Mouse (Mus musculus): ENCODE measurements around the gene Uba7. TPM values are rescaled to one million over a fixed set of nuclear protein-coding genes. Genes with fewer than 3 reads are reported as not detected.

Uba7 gene
- polyA plus RNA-seq, 1 experiment from 2014 or later: 24.1 TPM

DNA sequence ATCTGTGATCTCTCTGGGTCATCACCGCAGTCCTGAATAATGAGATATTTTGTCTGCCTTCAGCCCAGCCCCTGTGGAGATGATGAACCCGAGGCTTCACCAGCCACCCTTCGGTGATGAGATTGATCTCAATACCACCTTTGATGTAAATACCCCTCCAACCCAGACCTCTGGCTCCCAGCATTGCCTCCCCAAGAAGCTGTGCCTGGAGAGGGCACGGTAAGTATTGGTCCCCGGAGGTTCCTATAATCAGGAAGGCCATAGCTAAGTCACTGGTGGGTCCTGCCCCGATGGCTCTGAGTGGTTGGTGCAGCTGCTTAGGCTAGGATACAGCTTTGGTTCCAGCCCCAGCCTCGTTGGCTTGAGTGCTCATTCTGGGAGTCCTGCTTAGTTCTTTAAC, 6.8 kb upstream of the Uba7 start:
- 87% methylated on average over 7 of the region's 7 CpGs for WGBS
- Histone ChIP-seq H3K27ac (ENCODE audit: low read length) (no peak overlapping the region), H3K4me1 (ENCODE audit: control insufficient read depth, insufficient read depth, low read length) (peaks cover 2% of the 10 kb centered on the region; the same call in 1 of the 2 replicates), H3K4me3 (ENCODE audit: low read length) (no peak overlapping the region), H3K9me3 (replicated peaks; ENCODE audit: control insufficient read depth, low read length) (no peaks in the 10 kb centered on the region), H3K4me2 (ENCODE audit: low read depth, low read length) (no peak overlapping the region), H3K9ac (ENCODE audit: low read length) (no peak overlapping the region), H3K27me3 (ENCODE audit: control insufficient read depth, insufficient read depth, low read length) (no peaks in the 10 kb centered on the region), H3K36me3 (ENCODE audit: control insufficient read depth, insufficient read depth) (no peaks in the 10 kb centered on the region)
- ATAC-seq (replicated peaks; ENCODE audit: extremely low read depth, insufficient read depth, low FRiP score): no peak

GRCm38 (mm10) chr9:107970311-107970710, 5.0 kb upstream of the Uba7 start:
- H3K4me1 ChIP-seq (ENCODE audit: control insufficient read depth, insufficient read depth, low read length): peaks cover 14% of the 10 kb centered on the region
- no peak overlapping the region for H3K4me3 ChIP-seq (ENCODE audit: low read length)
- H3K27ac ChIP-seq (ENCODE audit: low read length): no peak overlapping the region
- WGBS: 72% methylated on average over 5 of the region's 5 CpGs
- no peaks in the 10 kb centered on the region for H3K36me3 ChIP-seq (ENCODE audit: control insufficient read depth, insufficient read depth)
- no peaks in the 10 kb centered on the region for H3K27me3 ChIP-seq (ENCODE audit: control insufficient read depth, insufficient read depth, low read length)
- no peak for ATAC-seq (replicated peaks; ENCODE audit: extremely low read depth, insufficient read depth, low FRiP score)
- no peak overlapping the region for H3K9ac ChIP-seq (ENCODE audit: low read length)
- no peak overlapping the region for H3K4me2 ChIP-seq (ENCODE audit: low read depth, low read length)
- no peaks in the 10 kb centered on the region for H3K9me3 ChIP-seq (replicated peaks; ENCODE audit: control insufficient read depth, low read length)

DNA sequence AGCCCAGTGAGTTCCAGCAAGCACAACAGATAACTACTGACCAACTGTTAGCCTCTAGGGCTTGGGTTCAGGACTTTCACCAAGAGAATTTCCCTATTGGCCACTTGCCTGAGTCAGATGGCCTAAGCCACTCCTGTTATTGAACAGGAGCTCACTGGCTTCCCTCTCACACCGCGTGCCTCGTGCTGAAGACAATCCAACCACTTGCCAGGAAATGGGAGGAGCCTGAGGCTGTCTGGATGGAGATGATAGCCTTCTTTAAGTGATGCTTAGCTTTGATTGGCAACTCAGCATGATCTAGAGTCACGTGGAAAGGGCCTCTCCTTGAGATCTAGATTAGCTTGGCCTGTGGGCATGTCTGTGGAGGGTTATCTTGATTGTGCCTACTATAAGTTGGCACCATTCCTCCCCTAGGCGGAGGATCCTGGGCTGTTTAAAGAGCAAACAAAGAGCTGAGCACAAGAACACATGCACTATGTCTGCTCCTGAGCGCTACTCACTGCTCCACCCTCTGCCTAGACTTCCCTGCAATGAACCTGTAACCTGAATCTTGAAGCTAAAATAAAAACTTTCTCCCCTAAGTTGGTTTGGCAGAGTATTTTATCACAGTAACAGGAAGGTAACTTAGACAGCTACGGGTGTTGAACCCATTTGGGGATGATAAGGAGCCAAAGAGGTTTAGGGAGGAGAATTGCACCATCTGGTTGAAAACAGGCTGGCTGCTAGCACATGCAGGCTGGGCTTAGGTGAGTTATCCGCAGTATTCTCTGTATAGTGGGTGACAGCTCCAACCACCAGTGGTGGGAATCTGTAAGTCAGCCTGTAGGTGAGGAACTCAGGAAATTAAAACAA, 3.4 kb upstream of the Uba7 start:
- H3K27me3 ChIP-seq (ENCODE audit: control insufficient read depth, insufficient read depth, low read length): no peaks in the 10 kb centered on the region
- 54% methylated on average over 8 of the region's 8 CpGs for WGBS
- no peak overlapping the region for H3K9ac ChIP-seq (ENCODE audit: low read length)
- no peak for ATAC-seq (replicated peaks; ENCODE audit: extremely low read depth, insufficient read depth, low FRiP score)
- H3K9me3 ChIP-seq (replicated peaks; ENCODE audit: control insufficient read depth, low read length): no peaks in the 10 kb centered on the region
- H3K27ac ChIP-seq (ENCODE audit: low read length): peak overlapping the region; percentile 34; the same call in 1 of the 2 replicates
- peaks cover 24% of the 10 kb centered on the region for H3K4me1 ChIP-seq (ENCODE audit: control insufficient read depth, insufficient read depth, low read length)
- no peak overlapping the region for H3K4me2 ChIP-seq (ENCODE audit: low read depth, low read length)
- H3K4me3 ChIP-seq (ENCODE audit: low read length): no peak overlapping the region
- no peaks in the 10 kb centered on the region for H3K36me3 ChIP-seq (ENCODE audit: control insufficient read depth, insufficient read depth)

DNA sequence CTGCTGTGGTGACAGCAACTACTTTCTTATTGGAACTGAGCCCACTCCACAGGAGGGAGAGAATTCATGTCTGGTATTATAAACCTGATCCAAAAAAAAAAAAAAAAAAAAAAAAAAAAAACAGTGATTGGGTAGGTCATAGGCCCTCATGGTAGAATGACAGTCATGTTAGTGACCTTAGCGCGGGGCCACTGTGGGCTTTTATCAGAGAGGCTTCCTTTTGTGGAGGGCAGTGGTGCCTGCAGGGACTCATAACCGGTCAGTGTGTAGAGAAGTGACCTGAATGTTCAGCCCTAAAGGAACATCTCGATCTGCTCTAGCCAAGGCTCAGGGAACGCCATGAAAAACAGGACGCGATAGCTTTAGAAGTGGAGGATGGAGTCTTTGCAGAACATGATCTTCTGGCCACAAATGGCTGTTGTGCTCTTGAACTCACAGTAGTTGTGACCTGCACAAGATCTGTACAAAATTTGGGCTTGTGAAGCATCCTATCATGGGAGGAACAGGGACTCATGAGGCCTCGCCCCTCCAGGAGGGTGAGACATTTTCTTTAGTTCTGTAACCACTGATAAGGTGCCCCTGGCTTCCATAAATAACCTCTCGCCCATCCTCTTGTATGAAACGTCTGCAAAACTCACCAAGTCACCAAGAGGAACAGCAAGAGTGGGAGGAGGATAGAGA, 674 bp upstream of the Uba7 start:
- Histone ChIP-seq H3K4me2 (ENCODE audit: low read depth, low read length) (peak overlapping the region; percentile 77), H3K4me3 (ENCODE audit: low read length) (no peak overlapping the region), H3K36me3 (ENCODE audit: control insufficient read depth, insufficient read depth) (peaks cover 2% of the 10 kb centered on the region; the same call in 1 of the 2 replicates), H3K9ac (ENCODE audit: low read length) (peak overlapping the region; percentile 72; the same call in 1 of the 2 replicates), H3K9me3 (replicated peaks; ENCODE audit: control insufficient read depth, low read length) (no peaks in the 10 kb centered on the region), H3K4me1 (ENCODE audit: control insufficient read depth, insufficient read depth, low read length) (peaks cover 24% of the 10 kb centered on the region), H3K27ac (ENCODE audit: low read length) (peak overlapping the region; percentile 94), H3K27me3 (ENCODE audit: control insufficient read depth, insufficient read depth, low read length) (no peaks in the 10 kb centered on the region)
- no peak for ATAC-seq (replicated peaks; ENCODE audit: extremely low read depth, insufficient read depth, low FRiP score)
- WGBS: 41% methylated on average over 10 of the region's 10 CpGs

DNA sequence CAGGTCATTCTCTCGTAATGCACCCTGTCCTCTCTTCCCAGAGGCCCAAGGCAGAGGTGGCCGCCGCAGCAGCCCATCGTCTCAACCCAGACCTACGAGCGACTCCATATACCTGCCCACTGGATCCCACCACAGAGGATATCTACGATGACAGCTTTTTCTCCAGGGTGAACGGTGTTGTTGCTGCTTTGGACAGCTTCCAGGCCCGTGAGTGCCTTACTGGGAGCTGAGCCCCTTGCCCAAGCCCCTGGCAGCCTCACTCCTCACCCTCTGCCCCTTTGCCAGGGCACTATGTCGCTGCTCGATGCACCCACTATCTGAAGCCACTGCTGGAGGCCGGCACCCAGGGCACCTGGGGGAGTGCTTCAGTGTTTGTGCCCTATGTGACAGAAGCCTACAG, 3.5 kb downstream of the Uba7 start:
- H3K27me3 ChIP-seq (ENCODE audit: control insufficient read depth, insufficient read depth, low read length): no peaks in the 10 kb centered on the region
- H3K36me3 ChIP-seq (ENCODE audit: control insufficient read depth, insufficient read depth): peaks cover 5% of the 10 kb centered on the region; the same call in 1 of the 2 replicates
- 88% methylated on average over 12 of the region's 12 CpGs for WGBS
- peaks cover 55% of the 10 kb centered on the region for H3K4me1 ChIP-seq (ENCODE audit: control insufficient read depth, insufficient read depth, low read length)
- ATAC-seq (replicated peaks; ENCODE audit: extremely low read depth, insufficient read depth, low FRiP score): no peak
- no peak overlapping the region for H3K27ac ChIP-seq (ENCODE audit: low read length)
- no peak overlapping the region for H3K4me3 ChIP-seq (ENCODE audit: low read length)
- no peak overlapping the region for H3K9ac ChIP-seq (ENCODE audit: low read length)
- no peak overlapping the region for H3K4me2 ChIP-seq (ENCODE audit: low read depth, low read length)
- H3K9me3 ChIP-seq (replicated peaks; ENCODE audit: control insufficient read depth, low read length): no peaks in the 10 kb centered on the region

GRCm38 (mm10) chr9:107981684-107982605, 6.6 kb downstream of the Uba7 start:
- Histone ChIP-seq H3K36me3 (ENCODE audit: control insufficient read depth, insufficient read depth) (peaks cover 5% of the 10 kb centered on the region; the same call in 1 of the 2 replicates), H3K27ac (ENCODE audit: low read length) (peak overlapping the region; percentile 99), H3K27me3 (ENCODE audit: control insufficient read depth, insufficient read depth, low read length) (no peaks in the 10 kb centered on the region), H3K9me3 (replicated peaks; ENCODE audit: control insufficient read depth, low read length) (no peaks in the 10 kb centered on the region), H3K4me3 (ENCODE audit: low read length) (peak overlapping the region; percentile 83), H3K4me2 (ENCODE audit: low read depth, low read length) (peak overlapping the region; percentile 88), H3K4me1 (ENCODE audit: control insufficient read depth, insufficient read depth, low read length) (peaks cover 49% of the 10 kb centered on the region), H3K9ac (ENCODE audit: low read length) (peak overlapping the region; percentile 81)
- WGBS: 43% methylated on average over 7 of the region's 7 CpGs
- ATAC-seq (replicated peaks; ENCODE audit: extremely low read depth, insufficient read depth, low FRiP score): 0 out of 2 replicates have a peak, but pooled peaks have one; percentile 2

GRCm38 (mm10) chr9:107982681-107983346, 7.5 kb downstream of the Uba7 start, which contains the start of gene Gm20661:
Gene Gm20661, plus strand, starts transcription at chr9:107983058.
- H3K27ac ChIP-seq (ENCODE audit: low read length): peak within 1 kb of the TSS; percentile 99
- peaks cover 5% of the 10 kb centered on the region; the same call in 1 of the 2 replicates for H3K36me3 ChIP-seq (ENCODE audit: control insufficient read depth, insufficient read depth)
- peak within 1 kb of the TSS; percentile 83 for H3K4me3 ChIP-seq (ENCODE audit: low read length)
- no peaks in the 10 kb centered on the region for H3K27me3 ChIP-seq (ENCODE audit: control insufficient read depth, insufficient read depth, low read length)
- ATAC-seq (replicated peaks; ENCODE audit: extremely low read depth, insufficient read depth, low FRiP score): peak; percentile 76
- peaks cover 49% of the 10 kb centered on the region for H3K4me1 ChIP-seq (ENCODE audit: control insufficient read depth, insufficient read depth, low read length)
- 8% methylated on average over 14 of the region's 14 CpGs for WGBS
- H3K9ac ChIP-seq (ENCODE audit: low read length): peak within 1 kb of the TSS; percentile 81
- no peaks in the 10 kb centered on the region for H3K9me3 ChIP-seq (replicated peaks; ENCODE audit: control insufficient read depth, low read length)
- H3K4me2 ChIP-seq (ENCODE audit: low read depth, low read length): peak within 1 kb of the TSS; percentile 88

DNA sequence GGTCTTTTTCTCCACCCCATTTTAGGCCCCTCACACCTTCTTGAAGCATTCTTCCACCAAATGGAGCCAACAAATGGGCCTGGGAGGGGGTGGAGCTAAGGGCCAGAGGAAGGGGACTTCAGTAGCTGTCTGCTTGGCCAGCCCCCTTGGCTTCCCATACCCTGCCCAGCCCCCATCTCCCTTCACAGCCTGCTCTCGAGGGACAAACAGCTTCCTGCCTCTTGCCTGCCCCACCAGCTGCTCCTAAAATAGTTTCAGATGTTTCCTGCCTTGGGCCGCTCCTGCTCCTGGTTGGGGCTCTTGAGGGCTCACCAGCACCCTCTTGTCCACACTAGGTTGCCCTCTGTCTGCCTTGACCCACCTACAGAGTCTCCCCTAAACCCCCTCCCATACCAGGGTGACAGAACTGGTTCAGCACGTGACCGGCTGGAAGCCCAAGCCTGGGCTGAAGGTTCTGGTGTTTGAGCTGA, 8.2 kb downstream of the Uba7 start:
- peaks cover 5% of the 10 kb centered on the region; the same call in 1 of the 2 replicates for H3K36me3 ChIP-seq (ENCODE audit: control insufficient read depth, insufficient read depth)
- no peaks in the 10 kb centered on the region for H3K27me3 ChIP-seq (ENCODE audit: control insufficient read depth, insufficient read depth, low read length)
- H3K9me3 ChIP-seq (replicated peaks; ENCODE audit: control insufficient read depth, low read length): no peaks in the 10 kb centered on the region
- ATAC-seq (replicated peaks; ENCODE audit: extremely low read depth, insufficient read depth, low FRiP score): peak; percentile 53
- 5% methylated on average over 4 of the region's 4 CpGs for WGBS
- peaks cover 49% of the 10 kb centered on the region for H3K4me1 ChIP-seq (ENCODE audit: control insufficient read depth, insufficient read depth, low read length)
- H3K27ac ChIP-seq (ENCODE audit: low read length): peak overlapping the region; percentile 99
- H3K4me2 ChIP-seq (ENCODE audit: low read depth, low read length): peak overlapping the region; percentile 88
- peak overlapping the region; percentile 83 for H3K4me3 ChIP-seq (ENCODE audit: low read length)
- H3K9ac ChIP-seq (ENCODE audit: low read length): peak overlapping the region; percentile 81
